Mouse (Mus musculus): ENCODE measurements around the gene Myo18a. TPM values are rescaled to one million over a fixed set of nuclear protein-coding genes. Genes with fewer than 3 reads are reported as not detected.

Myo18a gene
- polyA plus RNA-seq, 1 experiment, result 17.4 TPM

DNA sequence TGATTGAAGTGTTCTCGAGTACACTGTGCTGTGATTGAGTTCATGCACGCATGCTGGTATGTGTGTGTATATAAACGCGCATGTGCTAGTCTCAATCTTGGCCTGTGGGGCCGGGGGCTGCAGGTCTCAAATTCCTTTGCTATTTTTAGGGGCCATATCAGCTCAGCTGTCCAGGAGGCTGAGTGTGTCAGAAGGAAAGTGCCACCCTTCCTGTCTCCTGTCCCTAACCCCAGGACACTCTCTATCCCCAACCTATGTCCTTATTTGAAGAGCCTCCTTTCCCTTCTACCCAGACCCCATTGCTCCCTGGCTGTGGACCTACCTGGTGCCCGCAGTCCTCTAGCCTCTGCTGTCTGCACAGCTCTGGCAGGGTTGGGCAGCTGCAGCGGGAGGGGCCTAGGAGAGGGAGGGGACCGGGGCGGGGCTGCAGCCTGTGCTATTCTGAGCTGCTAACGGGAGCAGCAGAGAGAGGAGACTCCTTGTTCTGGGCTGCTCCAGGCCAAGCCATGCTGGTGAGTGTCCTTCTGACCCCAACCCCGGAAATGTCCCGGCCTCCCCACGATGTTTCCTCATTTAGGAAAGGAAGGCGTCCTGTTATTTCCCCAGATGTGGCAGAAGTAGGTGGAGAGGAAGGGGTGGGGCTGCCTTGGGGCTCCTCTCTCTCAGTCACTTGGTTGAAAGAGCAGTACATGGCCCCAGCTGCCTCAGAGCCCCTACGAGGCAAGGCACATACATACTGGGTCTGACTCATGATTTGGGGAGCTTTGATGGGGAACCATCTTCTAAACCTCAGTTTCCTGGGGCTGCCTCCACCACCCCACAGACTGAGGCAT is 38.0 kb downstream of the Myo18a start:
- Histone ChIP-seq H3K4me1 (ENCODE audit: control insufficient read depth, insufficient read depth, insufficient read length, low read length) (peaks cover 32% of the 10 kb centered on the region), H3K27ac (replicated peaks; ENCODE audit: low read depth, low read length) (peak overlapping the region; percentile 97), H3K4me3 (ENCODE audit: insufficient read depth, low read depth, low read length) (peak overlapping the region; percentile 46)

DNA sequence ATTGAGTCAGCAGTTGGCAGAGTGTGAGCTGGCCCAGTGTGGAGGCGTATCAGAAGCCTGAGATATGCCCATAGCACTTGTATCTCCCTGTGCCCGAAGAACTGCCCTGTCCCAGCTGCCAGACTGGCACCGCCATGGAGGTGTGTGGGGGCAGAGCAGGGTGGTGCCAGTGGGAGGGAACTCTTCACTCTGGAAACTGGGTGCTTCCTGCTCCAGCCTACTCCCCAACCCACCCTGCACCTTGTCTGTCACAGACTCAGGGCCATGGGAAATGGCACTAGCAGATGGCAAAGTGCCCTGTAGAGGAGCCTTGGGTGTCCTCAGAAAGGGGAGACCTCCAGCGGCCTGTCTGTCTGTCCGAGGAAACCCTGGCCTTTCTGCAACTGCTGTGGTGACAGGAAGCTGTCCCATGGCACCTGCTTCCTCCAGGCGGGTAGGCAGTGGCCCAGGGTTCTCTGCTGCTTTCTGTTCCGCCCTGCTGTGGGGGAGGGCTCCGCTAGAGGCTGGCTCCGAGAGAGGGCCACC is 39.4 kb downstream of the Myo18a start:
- H3K4me1 ChIP-seq (ENCODE audit: control insufficient read depth, insufficient read depth, insufficient read length, low read length), result peaks cover 39% of the 10 kb centered on the region
- H3K27ac ChIP-seq (replicated peaks; ENCODE audit: low read depth, low read length), result peak overlapping the region; percentile 97
- peak overlapping the region; percentile 6 for H3K4me3 ChIP-seq (ENCODE audit: insufficient read depth, low read depth, low read length)

DNA sequence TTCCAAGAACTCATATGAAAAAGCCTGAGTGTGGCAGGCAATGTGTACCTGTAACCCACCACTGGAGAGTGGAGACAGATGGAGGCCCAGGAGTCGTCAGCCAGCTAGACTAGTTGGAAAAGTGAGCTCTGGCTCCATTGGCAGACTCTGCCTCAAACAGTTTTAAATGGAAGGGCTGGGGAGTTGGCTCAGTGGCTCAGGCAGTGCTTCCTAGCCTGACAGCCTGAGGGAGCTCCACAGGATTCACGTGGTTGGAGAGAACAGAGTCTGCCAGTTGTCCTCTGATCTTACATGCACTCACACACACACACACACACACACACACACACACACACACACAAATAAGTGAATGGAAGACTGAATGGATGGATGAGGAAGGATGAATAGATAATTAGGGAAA is 43.2 kb downstream of the Myo18a start:
- Histone ChIP-seq H3K4me1 (ENCODE audit: control insufficient read depth, insufficient read depth, insufficient read length, low read length) (peaks cover 55% of the 10 kb centered on the region), H3K4me3 (ENCODE audit: insufficient read depth, low read depth, low read length) (no peak overlapping the region), H3K27ac (replicated peaks; ENCODE audit: low read depth, low read length) (no peak overlapping the region)

DNA sequence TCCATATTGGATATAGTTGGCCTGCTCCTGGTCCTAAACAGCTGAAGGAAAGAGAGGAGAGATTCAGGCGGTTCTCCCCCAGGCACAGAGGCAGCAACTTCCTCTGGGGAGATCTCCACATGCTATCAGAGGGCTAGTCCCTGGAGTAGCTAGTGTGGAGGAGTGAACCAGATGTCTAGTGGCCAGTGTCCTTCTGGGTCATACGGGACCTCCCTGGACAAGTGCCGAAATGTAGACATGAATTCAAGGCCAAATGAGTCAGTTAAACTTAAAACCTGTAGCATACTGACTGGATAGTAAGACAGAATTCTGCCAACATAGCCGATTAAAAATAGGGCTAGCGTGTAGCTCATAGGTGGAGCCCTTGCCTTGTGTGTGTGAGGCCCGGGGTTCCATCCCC is 43.8 kb downstream of the Myo18a start:
- Histone ChIP-seq H3K27ac (replicated peaks; ENCODE audit: low read depth, low read length) (no peak overlapping the region), H3K4me1 (ENCODE audit: control insufficient read depth, insufficient read depth, insufficient read length, low read length) (peaks cover 50% of the 10 kb centered on the region), H3K4me3 (ENCODE audit: insufficient read depth, low read depth, low read length) (no peak overlapping the region)

DNA sequence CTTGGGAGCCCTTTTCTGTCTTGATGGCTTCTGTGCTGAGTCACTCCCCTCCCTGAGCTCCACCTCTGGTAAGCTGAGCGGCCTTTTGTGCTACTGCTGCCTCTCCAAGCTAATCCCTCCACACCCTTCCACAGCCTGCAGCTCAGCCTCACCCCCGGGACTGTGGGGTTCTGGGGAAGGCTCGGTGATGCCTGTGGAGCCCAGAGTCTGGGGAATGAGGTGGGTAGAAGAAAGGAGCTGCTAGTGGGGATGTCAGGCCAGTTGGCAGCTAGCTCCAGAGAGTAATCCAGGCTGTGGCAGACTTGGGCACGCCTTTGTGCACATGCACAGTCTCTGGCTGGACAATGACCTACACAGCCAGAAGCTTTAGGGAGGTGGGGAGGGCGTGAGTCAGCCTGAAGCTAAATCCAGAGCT is 45.0 kb downstream of the Myo18a start:
- no peak overlapping the region for H3K4me3 ChIP-seq (ENCODE audit: insufficient read depth, low read depth, low read length)
- no peak overlapping the region for H3K27ac ChIP-seq (replicated peaks; ENCODE audit: low read depth, low read length)
- peaks cover 38% of the 10 kb centered on the region for H3K4me1 ChIP-seq (ENCODE audit: control insufficient read depth, insufficient read depth, insufficient read length, low read length)

DNA sequence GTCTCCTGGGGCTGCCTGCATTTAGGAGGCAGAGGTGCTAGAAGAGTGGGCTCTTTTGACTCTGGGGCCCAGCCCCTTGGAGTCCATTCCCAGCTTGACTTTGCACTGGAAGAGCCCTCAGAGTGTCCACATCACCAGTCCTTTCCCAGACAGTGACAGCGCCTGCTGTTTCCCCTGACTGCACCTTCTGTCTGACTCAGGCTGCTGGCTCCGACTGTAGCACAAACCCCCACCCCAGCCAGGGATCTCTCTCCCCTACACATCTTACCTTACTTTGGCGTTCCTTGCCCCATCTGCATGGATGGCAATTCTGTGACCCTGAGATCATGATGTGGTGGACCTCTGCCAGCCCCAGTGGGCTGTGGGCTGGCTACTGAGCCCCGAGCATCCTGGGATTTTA is 46.2 kb downstream of the Myo18a start:
- Histone ChIP-seq H3K27ac (replicated peaks; ENCODE audit: low read depth, low read length) (no peak overlapping the region), H3K4me1 (ENCODE audit: control insufficient read depth, insufficient read depth, insufficient read length, low read length) (peaks cover 40% of the 10 kb centered on the region), H3K4me3 (ENCODE audit: insufficient read depth, low read depth, low read length) (no peak overlapping the region)

DNA sequence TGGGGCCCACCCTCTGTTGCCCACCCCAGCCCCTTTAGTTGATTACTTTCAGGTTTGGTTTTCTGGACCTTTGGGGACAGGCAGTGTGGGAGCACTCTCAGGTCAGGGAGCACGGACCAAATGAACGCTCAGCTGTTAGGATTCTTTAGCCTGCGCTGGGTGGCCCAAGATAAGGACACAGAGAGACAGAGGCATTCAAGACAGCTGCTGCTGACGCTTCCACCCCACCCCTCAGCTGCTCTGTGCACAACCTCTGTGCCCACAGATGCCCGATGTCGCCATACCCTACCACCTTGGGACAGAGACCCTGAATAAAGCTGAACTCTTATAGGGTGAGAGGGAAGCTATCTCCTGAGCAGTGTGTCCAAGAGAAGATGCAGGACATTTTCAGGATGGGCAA is 47.0 kb downstream of the Myo18a start:
- H3K4me3 ChIP-seq (ENCODE audit: insufficient read depth, low read depth, low read length), result no peak overlapping the region
- H3K4me1 ChIP-seq (ENCODE audit: control insufficient read depth, insufficient read depth, insufficient read length, low read length), result peaks cover 40% of the 10 kb centered on the region
- no peak overlapping the region for H3K27ac ChIP-seq (replicated peaks; ENCODE audit: low read depth, low read length)

DNA sequence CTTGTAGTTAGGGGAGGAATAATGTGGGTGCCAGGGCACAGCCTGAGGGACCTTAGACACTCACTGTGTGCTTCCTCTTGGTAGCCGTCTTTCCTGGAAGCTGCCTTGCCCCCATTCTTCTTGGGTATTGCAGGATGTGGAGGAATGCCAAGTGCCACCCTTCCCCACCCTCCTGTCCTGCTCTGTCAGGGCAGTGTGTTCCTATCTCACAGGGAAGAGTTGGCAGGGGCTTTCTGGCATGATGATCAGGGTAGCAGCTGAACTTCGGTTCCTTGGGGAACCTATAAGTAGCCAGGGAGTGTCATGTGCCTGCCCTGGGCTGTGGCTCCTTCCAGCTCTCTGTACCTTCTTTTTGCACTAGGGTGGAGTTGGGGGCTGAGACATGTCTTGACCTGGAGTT is 50.9 kb downstream of the Myo18a start:
- Histone ChIP-seq H3K27ac (replicated peaks; ENCODE audit: low read depth, low read length) (peak overlapping the region; percentile 16; the same call in 1 of the 2 replicates), H3K4me3 (ENCODE audit: insufficient read depth, low read depth, low read length) (no peak overlapping the region), H3K4me1 (ENCODE audit: control insufficient read depth, insufficient read depth, insufficient read length, low read length) (peaks cover 17% of the 10 kb centered on the region)

DNA sequence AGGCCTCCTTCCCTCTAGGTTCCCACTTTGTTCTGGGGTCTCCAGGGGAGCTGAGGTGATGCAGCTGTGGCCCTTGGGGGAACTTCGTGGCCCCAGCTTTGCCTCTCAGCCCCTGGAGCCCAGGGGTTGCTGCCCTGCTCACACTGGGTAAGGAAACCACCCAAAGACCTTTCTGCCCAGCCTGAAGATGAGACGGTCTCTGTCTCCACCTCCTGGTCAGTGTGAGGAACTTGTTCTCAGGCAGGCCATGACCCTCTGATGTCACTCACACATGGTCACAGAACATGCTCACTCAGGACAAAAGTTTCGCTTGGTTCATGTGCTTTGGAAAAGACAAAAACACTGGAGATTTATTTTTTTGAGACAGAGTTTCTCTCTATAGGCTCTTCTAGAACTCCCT is 53.0 kb downstream of the Myo18a start:
- Histone ChIP-seq H3K27ac (replicated peaks; ENCODE audit: low read depth, low read length) (no peak overlapping the region), H3K4me1 (ENCODE audit: control insufficient read depth, insufficient read depth, insufficient read length, low read length) (peaks cover 14% of the 10 kb centered on the region), H3K4me3 (ENCODE audit: insufficient read depth, low read depth, low read length) (no peak overlapping the region)

DNA sequence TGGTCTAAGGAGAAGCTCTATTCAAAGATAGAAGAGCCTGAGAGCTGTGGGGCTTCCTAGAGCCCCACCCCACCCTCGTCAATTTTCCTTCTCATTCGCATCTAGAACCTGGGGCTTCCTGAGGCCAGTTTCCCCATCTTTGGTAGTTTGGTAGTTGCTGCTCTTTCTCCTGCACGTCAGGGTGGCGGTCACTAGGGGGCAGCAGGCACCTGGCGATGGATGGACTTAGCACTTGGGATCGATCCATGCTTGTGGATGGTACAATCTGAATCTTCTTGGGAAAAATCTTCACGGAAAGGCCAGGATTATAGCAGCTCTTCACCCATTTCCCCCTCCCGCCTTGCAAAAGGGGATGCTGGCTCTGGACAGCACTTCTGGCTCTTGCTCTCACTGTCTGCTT is 58.6 kb downstream of the Myo18a start:
- Histone ChIP-seq H3K4me3 (ENCODE audit: insufficient read depth, low read depth, low read length) (no peak overlapping the region), H3K27ac (replicated peaks; ENCODE audit: low read depth, low read length) (no peak overlapping the region), H3K4me1 (ENCODE audit: control insufficient read depth, insufficient read depth, insufficient read length, low read length) (no peaks in the 10 kb centered on the region)

DNA sequence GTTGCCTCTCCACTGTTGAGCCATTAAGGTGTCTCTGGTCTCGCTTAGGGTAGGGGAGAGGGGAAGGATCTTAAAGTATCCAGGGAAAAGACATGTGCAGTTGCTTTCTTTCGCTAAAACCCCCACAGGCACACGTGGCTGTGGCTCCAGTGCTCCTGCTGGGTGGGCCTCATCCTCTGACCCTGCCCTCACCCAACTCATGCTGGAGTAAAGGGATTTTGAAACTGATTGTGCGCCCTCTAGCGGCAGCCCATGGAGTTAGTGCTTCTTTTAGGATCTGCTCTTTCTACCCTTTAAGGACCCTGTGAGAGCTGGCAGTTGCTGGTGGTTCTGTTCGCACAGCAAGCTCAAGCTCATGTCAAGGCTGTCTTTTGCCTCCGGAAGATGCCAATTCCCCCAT is 59.7 kb downstream of the Myo18a start:
- no peaks in the 10 kb centered on the region for H3K4me1 ChIP-seq (ENCODE audit: control insufficient read depth, insufficient read depth, insufficient read length, low read length)
- no peak overlapping the region for H3K27ac ChIP-seq (replicated peaks; ENCODE audit: low read depth, low read length)
- H3K4me3 ChIP-seq (ENCODE audit: insufficient read depth, low read depth, low read length), result no peak overlapping the region

DNA sequence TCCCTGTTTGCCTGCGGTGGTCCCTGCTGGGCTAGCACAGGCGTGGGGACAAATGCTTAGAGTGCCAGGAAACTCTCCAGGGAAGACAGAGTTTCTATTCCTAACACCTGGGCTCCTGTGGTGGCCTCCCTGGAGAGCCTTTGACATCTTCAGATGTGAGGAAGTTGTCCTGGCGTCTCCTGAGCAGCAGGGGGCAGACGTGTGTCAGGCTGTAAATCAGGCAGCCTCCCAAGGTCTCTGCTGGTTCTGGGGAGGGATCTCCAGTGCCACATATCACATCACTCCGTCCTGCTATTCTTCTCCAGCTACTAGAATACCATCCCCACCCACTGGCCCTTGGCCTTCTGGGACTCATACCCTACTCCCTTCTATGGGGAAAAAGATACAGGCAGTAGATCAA is 62.8 kb downstream of the Myo18a start:
- H3K4me3 ChIP-seq (ENCODE audit: insufficient read depth, low read depth, low read length), result no peak overlapping the region
- no peak overlapping the region for H3K27ac ChIP-seq (replicated peaks; ENCODE audit: low read depth, low read length)
- H3K4me1 ChIP-seq (ENCODE audit: control insufficient read depth, insufficient read depth, insufficient read length, low read length), result no peaks in the 10 kb centered on the region

DNA sequence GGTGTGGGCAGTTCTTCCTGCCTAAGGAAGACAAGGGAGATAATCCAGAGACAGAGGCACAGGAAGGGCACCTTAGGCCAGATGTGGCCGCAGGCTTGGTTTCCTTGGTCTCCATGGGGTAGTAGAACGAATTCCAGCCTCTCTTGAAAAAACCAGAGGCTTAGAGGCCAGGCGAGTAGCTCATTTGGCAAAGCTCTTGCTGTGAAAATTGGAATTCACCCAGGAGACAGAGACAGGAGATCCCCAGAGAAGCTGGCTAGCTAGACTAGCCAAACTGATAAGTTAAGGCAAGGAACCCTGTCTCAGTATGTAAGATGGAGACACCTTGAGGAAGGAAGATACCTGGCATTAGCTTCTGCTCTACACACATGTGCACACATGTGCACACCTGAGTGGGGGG is 63.3 kb downstream of the Myo18a start:
- H3K27ac ChIP-seq (replicated peaks; ENCODE audit: low read depth, low read length), result no peak overlapping the region
- H3K4me3 ChIP-seq (ENCODE audit: insufficient read depth, low read depth, low read length), result no peak overlapping the region

DNA sequence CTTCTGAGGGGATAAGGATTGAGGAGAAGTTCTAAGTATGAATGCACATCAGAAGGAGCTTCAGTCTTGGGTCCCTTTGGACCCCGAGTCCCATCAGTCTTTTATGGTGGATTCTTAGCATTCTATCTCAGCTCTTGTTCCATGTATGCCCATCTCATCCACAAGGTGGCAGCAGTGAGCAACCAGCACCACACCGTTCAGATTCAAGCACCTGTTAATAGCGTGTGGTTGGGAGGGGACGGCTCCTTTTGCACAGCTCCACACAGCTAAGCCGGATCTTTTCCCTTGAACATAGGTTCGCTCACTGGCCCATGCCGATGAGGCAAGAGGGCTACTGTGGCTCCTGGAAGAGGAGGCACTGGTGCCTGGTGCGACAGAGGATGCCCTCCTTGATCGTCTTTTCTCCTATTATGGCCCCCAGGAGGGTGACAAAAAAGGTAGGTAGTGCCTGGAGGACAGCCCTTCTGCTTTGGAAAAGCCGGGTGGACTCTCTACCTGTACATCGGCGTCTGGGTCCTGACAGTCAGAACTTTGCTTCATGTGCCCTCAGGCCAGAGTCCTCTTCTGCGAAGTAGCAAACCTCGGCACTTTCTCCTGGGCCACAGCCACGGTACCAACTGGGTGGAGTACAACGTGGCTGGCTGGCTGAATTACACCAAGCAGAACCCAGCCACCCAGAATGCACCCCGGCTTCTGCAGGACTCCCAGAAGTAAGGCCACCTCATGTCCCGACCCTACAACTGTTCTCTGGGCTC is 64.4 kb downstream of the Myo18a start:
- Histone ChIP-seq H3K27ac (replicated peaks; ENCODE audit: low read depth, low read length) (no peak overlapping the region), H3K4me1 (ENCODE audit: control insufficient read depth, insufficient read depth, insufficient read length, low read length) (no peaks in the 10 kb centered on the region), H3K4me3 (ENCODE audit: insufficient read depth, low read depth, low read length) (no peak overlapping the region)

More for the DNA sequence above, 63.3 kb downstream of the Myo18a start:
- H3K4me1 ChIP-seq (ENCODE audit: control insufficient read depth, insufficient read depth, insufficient read length, low read length), result no peaks in the 10 kb centered on the region

DNA sequence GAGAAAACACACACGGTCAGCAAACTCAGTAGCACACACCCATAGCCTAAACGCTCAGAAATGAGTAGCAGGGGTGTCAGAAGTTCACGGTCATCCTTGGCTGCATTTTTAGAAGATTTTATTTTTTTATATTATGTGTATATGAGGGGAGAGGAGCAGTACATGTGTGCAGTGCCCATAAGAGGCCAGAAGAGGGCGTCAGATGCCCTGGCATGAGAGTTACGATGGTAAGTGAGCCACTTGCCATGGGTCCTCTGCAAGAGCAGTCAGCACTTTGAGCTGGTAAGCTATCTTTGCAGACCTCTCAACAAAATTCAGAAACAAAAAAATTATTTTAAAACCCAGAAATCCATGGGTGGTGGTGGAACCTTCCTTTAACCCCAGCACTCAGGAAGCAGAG is 65.1 kb downstream of the Myo18a start:
- Histone ChIP-seq H3K4me3 (ENCODE audit: insufficient read depth, low read depth, low read length) (no peak overlapping the region), H3K27ac (replicated peaks; ENCODE audit: low read depth, low read length) (no peak overlapping the region), H3K4me1 (ENCODE audit: control insufficient read depth, insufficient read depth, insufficient read length, low read length) (no peaks in the 10 kb centered on the region)
